Mouse (Mus musculus): Measurements from ENCODE around the gene Pgls. TPM values are rescaled to one million over a fixed set of nuclear protein-coding genes. Genes with fewer than 3 reads are reported as not detected.

Pgls gene
- total and polyA plus RNA-seq, 2 experiments from 2014 or later: 293 to 399 TPM

DNA sequence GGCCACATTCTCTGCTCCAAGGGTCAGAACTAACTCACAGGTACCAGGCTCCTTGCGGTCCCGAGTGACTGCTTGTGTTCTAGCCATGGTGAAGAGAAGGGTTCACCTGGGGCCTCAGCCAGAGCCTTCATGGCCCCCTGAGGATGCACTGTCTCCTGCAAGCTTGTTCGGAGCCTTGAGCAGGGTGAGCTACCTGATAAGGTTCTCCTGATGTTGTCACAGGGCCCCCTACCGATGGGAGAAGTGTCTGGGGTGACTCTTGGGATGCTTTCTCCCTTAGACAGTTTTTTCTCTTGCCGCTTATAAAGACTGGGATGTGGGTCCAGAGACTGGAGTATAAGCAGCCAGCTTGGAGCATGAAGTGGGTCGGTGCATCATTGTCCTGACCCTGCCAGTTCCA, 4.4 kb downstream of the Pgls start:
- no peak for DNase-seq (ENCODE audit: low spot score)
- 67% methylated on average over 6 of the region's 6 CpGs for WGBS

DNA sequence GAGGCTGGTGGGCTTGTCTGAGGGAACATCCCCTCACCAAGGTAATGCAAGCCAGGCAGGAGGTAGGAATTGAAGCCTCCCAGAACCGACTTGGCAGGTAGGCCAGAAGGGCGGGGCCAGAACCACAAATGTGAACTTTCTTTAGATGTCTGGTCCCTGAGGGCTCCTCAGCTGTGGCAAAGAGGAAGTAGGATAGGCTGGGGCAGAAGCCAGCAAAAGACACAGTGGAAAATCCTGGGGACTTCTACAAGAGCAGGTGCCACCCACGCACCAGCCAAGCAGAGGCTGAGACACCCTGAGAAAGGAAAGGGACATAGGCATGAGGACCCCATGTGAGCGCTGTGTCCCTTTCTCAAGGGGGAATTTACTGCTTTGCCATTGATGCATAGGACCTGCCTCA, 4.8 kb downstream of the Pgls start:
- DNase-seq (ENCODE audit: low spot score): no peak
- Histone ChIP-seq H3K27me3 (ENCODE audit: insufficient read depth, low read length) (peaks cover 9% of the 10 kb centered on the region), H3K9me3 (ENCODE audit: low read length) (no peaks in the 10 kb centered on the region), H3K4me3 (ENCODE audit: low read depth, low read length) (no peak overlapping the region), H3K9ac (replicated peaks; ENCODE audit: low read length, poor library complexity, severe bottlenecking) (no peak overlapping the region), H3K4me1 (ENCODE audit: insufficient read depth, low read length) (peaks cover 6% of the 10 kb centered on the region), H3K27ac (ENCODE audit: low read depth, low read length) (no peak overlapping the region), H3K36me3 (ENCODE audit: insufficient read depth, low read length) (0 out of 2 replicates have a peak, but pooled peaks cover 3% of the 10 kb centered on the region), H3K4me2 (ENCODE audit: low read depth, low read length, poor library complexity, severe bottlenecking) (no peak overlapping the region)
- TF ChIP-seq CTCF (IDR thresholded peaks at IDR 0.05): no peak
- WGBS: 82% methylated on average over 4 of the region's 4 CpGs
- ATAC-seq (ENCODE audit: low FRiP score): no peak

More for the DNA sequence above, 4.4 kb downstream of the Pgls start:
- Histone ChIP-seq H3K27me3 (ENCODE audit: insufficient read depth, low read length) (peaks cover 9% of the 10 kb centered on the region), H3K36me3 (ENCODE audit: insufficient read depth, low read length) (0 out of 2 replicates have a peak, but pooled peaks cover 3% of the 10 kb centered on the region), H3K9ac (replicated peaks; ENCODE audit: low read length, poor library complexity, severe bottlenecking) (no peak overlapping the region), H3K27ac (ENCODE audit: low read depth, low read length) (no peak overlapping the region), H3K4me1 (ENCODE audit: insufficient read depth, low read length) (peaks cover 6% of the 10 kb centered on the region), H3K9me3 (ENCODE audit: low read length) (no peaks in the 10 kb centered on the region), H3K4me3 (ENCODE audit: low read depth, low read length) (no peak overlapping the region), H3K4me2 (ENCODE audit: low read depth, low read length, poor library complexity, severe bottlenecking) (no peak overlapping the region)
- TF ChIP-seq CTCF (IDR thresholded peaks at IDR 0.05): no peak
- no peak for ATAC-seq (ENCODE audit: low FRiP score)

DNA sequence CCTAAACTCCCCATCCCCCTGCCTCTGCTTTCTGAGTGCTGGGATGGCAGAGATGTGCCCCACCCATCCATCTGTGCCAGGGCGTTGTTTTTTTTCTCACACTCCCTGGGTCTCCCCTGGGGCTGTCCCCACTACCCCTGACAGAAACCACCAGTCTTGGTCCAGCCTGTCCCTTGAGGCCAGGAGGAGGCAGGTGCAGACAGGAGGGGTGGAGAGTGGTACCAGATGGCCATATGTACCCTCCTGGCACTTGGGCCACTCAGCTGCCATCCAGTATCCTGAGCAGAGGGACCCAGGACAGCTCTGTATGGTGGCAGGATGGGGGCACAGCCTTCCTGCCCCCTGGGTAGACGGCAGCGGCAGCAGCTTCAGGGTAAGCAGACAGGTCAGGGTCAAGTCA, 5.5 kb downstream of the Pgls start, which contains the start of gene Fam129c:
Fam129c (plus strand) TSS at position 198 of the 400 bp plus-strand sequence.
- no peak for TF ChIP-seq CTCF (IDR thresholded peaks at IDR 0.05)
- H3K4me2 ChIP-seq (ENCODE audit: low read depth, low read length, poor library complexity, severe bottlenecking): no peak within 1 kb of the TSS
- H3K27me3 ChIP-seq (ENCODE audit: insufficient read depth, low read length): peaks cover 9% of the 10 kb centered on the region
- H3K9ac ChIP-seq (replicated peaks; ENCODE audit: low read length, poor library complexity, severe bottlenecking): no peak within 1 kb of the TSS
- no peak within 1 kb of the TSS for H3K4me3 ChIP-seq (ENCODE audit: low read depth, low read length)
- H3K9me3 ChIP-seq (ENCODE audit: low read length): no peaks in the 10 kb centered on the region
- 0 out of 2 replicates have a peak, but pooled peaks cover 3% of the 10 kb centered on the region for H3K36me3 ChIP-seq (ENCODE audit: insufficient read depth, low read length)
- no peak for DNase-seq (ENCODE audit: low spot score)
- no peak for ATAC-seq (ENCODE audit: low FRiP score)
- peaks cover 9% of the 10 kb centered on the region for H3K4me1 ChIP-seq (ENCODE audit: insufficient read depth, low read length)
- 73% methylated on average over 3 of the region's 3 CpGs for WGBS
- no peak within 1 kb of the TSS for H3K27ac ChIP-seq (ENCODE audit: low read depth, low read length)

DNA sequence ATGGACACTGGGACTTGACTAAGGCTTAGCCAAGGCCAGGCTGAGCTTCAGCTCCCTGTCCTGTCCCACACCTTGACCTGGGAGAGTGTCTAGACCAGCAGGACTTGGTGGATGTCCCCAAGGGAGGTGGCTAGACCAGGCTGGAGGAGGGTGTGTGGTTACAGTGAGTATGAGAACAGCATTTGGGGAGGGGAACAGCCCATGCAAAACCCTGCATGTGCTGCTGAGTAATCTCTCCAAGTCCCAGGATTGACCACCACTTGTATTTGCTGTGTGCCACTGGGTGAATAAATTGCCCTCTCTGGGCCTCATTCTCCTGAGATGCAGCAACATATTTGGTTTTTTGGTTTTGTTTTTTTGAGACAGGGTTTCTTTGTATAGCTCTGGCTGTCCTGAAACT, 6.4 kb downstream of the Pgls start:
- no peak for ATAC-seq (ENCODE audit: low FRiP score)
- H3K4me1 ChIP-seq (ENCODE audit: insufficient read depth, low read length): 0 out of 2 replicates have a peak, but pooled peaks cover 4% of the 10 kb centered on the region
- TF ChIP-seq CTCF (IDR thresholded peaks at IDR 0.05): no peak
- peaks cover 11% of the 10 kb centered on the region for H3K27me3 ChIP-seq (ENCODE audit: insufficient read depth, low read length)
- H3K9me3 ChIP-seq (ENCODE audit: low read length): no peaks in the 10 kb centered on the region
- no peak overlapping the region for H3K4me3 ChIP-seq (ENCODE audit: low read depth, low read length)
- H3K27ac ChIP-seq (ENCODE audit: low read depth, low read length): no peak overlapping the region
- DNase-seq (ENCODE audit: low spot score): no peak
- H3K4me2 ChIP-seq (ENCODE audit: low read depth, low read length, poor library complexity, severe bottlenecking): no peak overlapping the region
- H3K36me3 ChIP-seq (ENCODE audit: insufficient read depth, low read length): 0 out of 2 replicates have a peak, but pooled peaks cover 3% of the 10 kb centered on the region
- no peak overlapping the region for H3K9ac ChIP-seq (replicated peaks; ENCODE audit: low read length, poor library complexity, severe bottlenecking)

DNA sequence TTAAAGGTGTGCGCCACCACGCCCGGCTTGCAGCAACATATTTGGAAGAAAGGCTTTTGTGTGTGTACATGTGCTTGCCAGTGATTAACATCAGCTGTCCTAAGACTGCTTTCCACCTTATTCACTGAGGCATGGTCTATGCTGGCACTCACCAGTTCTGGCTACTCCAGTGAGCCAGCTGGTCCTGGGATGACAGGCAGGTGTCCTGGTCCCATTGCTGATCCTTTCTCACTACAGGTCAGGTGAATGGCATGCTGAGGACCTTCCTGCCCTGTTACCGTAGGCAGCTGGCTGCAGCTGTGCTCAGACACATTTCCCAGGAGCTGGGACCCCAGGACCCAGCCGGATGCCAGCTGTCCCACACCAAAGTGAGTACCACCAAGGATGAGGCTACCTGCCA, 6.9 kb downstream of the Pgls start:
- 91% methylated on average over 5 of the region's 5 CpGs for WGBS
- no peak overlapping the region for H3K4me3 ChIP-seq (ENCODE audit: low read depth, low read length)
- no peak overlapping the region for H3K9ac ChIP-seq (replicated peaks; ENCODE audit: low read length, poor library complexity, severe bottlenecking)
- no peak for TF ChIP-seq CTCF (IDR thresholded peaks at IDR 0.05)
- DNase-seq (ENCODE audit: low spot score) (no peak), ATAC-seq (ENCODE audit: low FRiP score) (no peak)
- H3K4me2 ChIP-seq (ENCODE audit: low read depth, low read length, poor library complexity, severe bottlenecking): no peak overlapping the region
- H3K9me3 ChIP-seq (ENCODE audit: low read length): no peaks in the 10 kb centered on the region
- H3K27me3 ChIP-seq (ENCODE audit: insufficient read depth, low read length): peaks cover 15% of the 10 kb centered on the region
- H3K4me1 ChIP-seq (ENCODE audit: insufficient read depth, low read length): 0 out of 2 replicates have a peak, but pooled peaks cover 4% of the 10 kb centered on the region
- H3K27ac ChIP-seq (ENCODE audit: low read depth, low read length): no peak overlapping the region
- H3K36me3 ChIP-seq (ENCODE audit: insufficient read depth, low read length): 0 out of 2 replicates have a peak, but pooled peaks cover 3% of the 10 kb centered on the region

DNA sequence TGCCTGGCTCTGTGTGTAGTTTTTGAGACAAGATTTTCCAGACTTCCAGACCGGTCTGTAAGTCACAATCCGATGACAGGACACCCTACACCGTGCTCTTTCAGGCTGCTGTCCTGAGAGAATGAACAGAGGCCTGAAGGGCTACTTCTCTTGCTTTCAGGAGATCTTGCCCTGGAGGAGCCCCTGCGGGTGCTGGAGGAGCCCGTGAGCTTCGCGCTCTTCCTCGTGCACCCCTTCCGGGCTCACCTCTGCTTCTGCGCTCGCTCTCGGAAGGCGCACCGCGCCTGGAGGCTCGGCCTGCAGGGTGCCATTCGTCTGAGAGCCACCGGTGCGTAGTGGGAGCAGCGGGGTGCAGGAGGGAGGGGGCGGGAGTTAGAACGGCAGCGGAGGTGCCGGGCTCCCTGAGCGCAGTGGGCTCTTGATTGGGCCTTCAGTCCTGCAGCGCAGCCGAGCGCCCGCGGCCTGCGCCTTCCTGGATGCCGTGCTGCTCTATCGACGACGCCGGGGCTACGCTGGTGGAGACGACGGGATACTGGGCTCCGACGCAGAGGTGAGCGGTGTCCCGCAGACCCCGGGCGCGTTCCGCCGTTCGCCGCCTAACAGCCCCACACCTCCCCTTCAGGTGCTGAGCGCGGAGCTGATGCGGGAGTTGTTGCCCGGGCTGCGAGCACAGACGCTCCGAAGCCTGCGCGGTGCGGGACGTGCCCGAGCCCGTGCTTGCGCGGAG, 10.1 kb downstream of the Pgls start:
- 0 out of 2 replicates have a peak, but pooled peaks cover 4% of the 10 kb centered on the region for H3K4me1 ChIP-seq (ENCODE audit: insufficient read depth, low read length)
- H3K9ac ChIP-seq (replicated peaks; ENCODE audit: low read length, poor library complexity, severe bottlenecking): peak overlapping the region; percentile 20
- WGBS: 4% methylated on average over 65 of the region's 65 CpGs
- DNase-seq (ENCODE audit: low spot score) (no peak), ATAC-seq (ENCODE audit: low FRiP score) (peak; percentile 21)
- peak overlapping the region; percentile 46 for H3K4me2 ChIP-seq (ENCODE audit: low read depth, low read length, poor library complexity, severe bottlenecking)
- H3K27ac ChIP-seq (ENCODE audit: low read depth, low read length): no peak overlapping the region; the same call in 1 of the 2 replicates
- H3K27me3 ChIP-seq (ENCODE audit: insufficient read depth, low read length): peaks cover 18% of the 10 kb centered on the region
- H3K4me3 ChIP-seq (ENCODE audit: low read depth, low read length): peak overlapping the region; percentile 36
- TF ChIP-seq CTCF (IDR thresholded peaks at IDR 0.05): no peak
- no peaks in the 10 kb centered on the region for H3K9me3 ChIP-seq (ENCODE audit: low read length)
- 0 out of 2 replicates have a peak, but pooled peaks cover 5% of the 10 kb centered on the region for H3K36me3 ChIP-seq (ENCODE audit: insufficient read depth, low read length)
